Comparison of ENCODE assay signal across 16 mouse cellular contexts in genomic region chr9:91370191-91370708, GRCm38 (mm10). TPM values are rescaled to one million over a fixed set of nuclear protein-coding genes. Genes with fewer than 3 reads are reported as not detected.
DNase-seq lines count a peak whose midpoint lies in the region; ATAC-seq lines count a peak whose summit lies in the region.
"Had no signal": no experiment of that assay in that cellular context is flagged by ENCODE, and none has a peak within 500 bp of the region (broad histone marks: within the 10 kb centered on the region; RNA-seq: fewer than 3 reads in every experiment).

No protein-coding gene starts in this region.

- H3K9ac ChIP-seq in hindbrain, embryonic 13.5 days: peak overlapping the region; percentile 72
- H3K9ac ChIP-seq: liver, embryonic 12.5 days had no signal

- no peaks in the 10 kb centered on the region for H3K4me1 ChIP-seq in embryonic facial prominence, embryonic 10.5 days
- no peaks in the 10 kb centered on the region; the same call in 1 of the 2 replicates for H3K4me1 ChIP-seq in hindbrain, embryonic 13.5 days (replicated peaks)
- H3K4me1 ChIP-seq: liver, embryonic 12.5 days had no signal

- H3K27me3 ChIP-seq in embryonic facial prominence, embryonic 10.5 days (replicated peaks; ENCODE audit: low read depth, poor library complexity, severe bottlenecking): peaks cover 100% of the 10 kb centered on the region
- peaks cover 88% of the 10 kb centered on the region for H3K27me3 ChIP-seq in hindbrain, embryonic 13.5 days

- no peaks in the 10 kb centered on the region for H3K36me3 ChIP-seq in embryonic facial prominence, embryonic 10.5 days (replicated peaks)
- H3K36me3 ChIP-seq in hindbrain, embryonic 13.5 days: no peaks in the 10 kb centered on the region
- H3K36me3 ChIP-seq: liver, embryonic 12.5 days had no signal

- H3K4me2 ChIP-seq in hindbrain, embryonic 13.5 days: peak overlapping the region; percentile 51
- H3K4me2 ChIP-seq: liver, embryonic 12.5 days had no signal

- DNase-seq in cerebellum, adult 8-10 months: peak; percentile 54
- no peak for DNase-seq in embryonic facial prominence, embryonic 10.5 days (ENCODE audit: low spot score)
- DNase-seq in neural tube, embryonic 10.5 days (ENCODE audit: extremely low spot score, low spot score): peak; percentile 57
- no peak for DNase-seq in ovary, postnatal 36 days (ENCODE audit: low spot score)
- no peak for DNase-seq in lung, postnatal 25 days (ENCODE audit: low spot score)
- DNase-seq in frontal cortex, adult 2 months (ENCODE audit: extremely low spot score in 1 of 2, low spot score in 1 of 2): no peak
- DNase-seq: adrenal gland, adult 8-10 months; layer of hippocampus, postnatal 36 days; thymus, adult 18-20 months had no signal

- H3K9me3 ChIP-seq in embryonic facial prominence, embryonic 10.5 days: no peaks in the 10 kb centered on the region
- no peaks in the 10 kb centered on the region for H3K9me3 ChIP-seq in hindbrain, embryonic 13.5 days
- H3K9me3 ChIP-seq: liver, embryonic 12.5 days had no signal

- peak overlapping the region; percentile 34 for H3K4me3 ChIP-seq in embryonic facial prominence, embryonic 10.5 days
- peak overlapping the region; percentile 33 for H3K4me3 ChIP-seq in hindbrain, embryonic 13.5 days
- H3K4me3 ChIP-seq: erythroblast, embryonic 14.5 days; liver, embryonic 12.5 days had no signal

- no peak overlapping the region for H3K27ac ChIP-seq in embryonic facial prominence, embryonic 10.5 days (replicated peaks)
- peak overlapping the region; percentile 92 for H3K27ac ChIP-seq in hindbrain, embryonic 13.5 days
- H3K27ac ChIP-seq: kidney, postnatal 0 days; liver, embryonic 12.5 days; macrophage had no signal

- WGBS in embryonic facial prominence, embryonic 10.5 days: 13% methylated on average over 6 of the region's 6 CpGs
- WGBS in hindbrain, embryonic 13.5 days: 8% methylated on average over 6 of the region's 6 CpGs

- no peak for ATAC-seq in hindbrain, embryonic 13.5 days (ENCODE audit: low FRiP score)
- ATAC-seq: liver, embryonic 12.5 days; Patski had no signal

RNA-seq across cellular contexts. Expression of gene Zic1, which starts 4.6 kb away (rescaled TPM):
- polyA plus RNA-seq in embryonic facial prominence, embryonic 10.5 days (2016; fragmentation: Nextera tagmentation; extraction: Ambion mirVana): 1.5 and 1.7 TPM in 2 replicates
- polyA plus RNA-seq in hindbrain, embryonic 13.5 days (2015; fragmentation: Nextera tagmentation; extraction: Ambion mirVana): 13.7 and 21.3 TPM in 2 replicates
- 113 and 143 TPM in 2 replicates for polyA plus RNA-seq in frontal cortex, adult 2 months (2012; rRNA removed)
- polyA plus RNA-seq: erythroblast, embryonic 14.5 days; kidney, postnatal 0 days; liver, embryonic 12.5 days; macrophage; Patski; small intestine, adult 2 months had no signal

RNA-seq across cellular contexts. Expression of gene Zic4, which starts 8.0 kb away (rescaled TPM):
- polyA plus RNA-seq in embryonic facial prominence, embryonic 10.5 days (2016; fragmentation: Nextera tagmentation; extraction: Ambion mirVana): 4.0 and 5.5 TPM in 2 replicates
- 42.7 and 58.2 TPM in 2 replicates for polyA plus RNA-seq in hindbrain, embryonic 13.5 days (2015; fragmentation: Nextera tagmentation; extraction: Ambion mirVana)
- 9.9 and 10.3 TPM in 2 replicates for polyA plus RNA-seq in frontal cortex, adult 2 months (2012; rRNA removed)
- polyA plus RNA-seq: kidney, postnatal 0 days; liver, embryonic 12.5 days; macrophage; Patski; small intestine, adult 2 months had no signal

Comparison
In these comparisons a context has a peak if more than half of its experiments do, and no peak if none do; other contexts are left out.
1. DNase-seq: peak in cerebellum, adult 8-10 months (single experiment) and neural tube, embryonic 10.5 days (single experiment); none in embryonic facial prominence, embryonic 10.5 days (single experiment), ovary, postnatal 36 days (single experiment), lung, postnatal 25 days (single experiment) and frontal cortex, adult 2 months (0 of 2).